Mouse (Mus musculus): ENCODE measurements around the gene Eif4a1. TPM values are rescaled to one million over a fixed set of nuclear protein-coding genes. Genes with fewer than 3 reads are reported as not detected.
"Not testable (repeated sequence)": the region's sequence is repeated elsewhere in the genome, so short reads cannot be mapped to it uniquely, and the experiment has no call there.

The Eif4a1 gene
- polyA plus RNA-seq, 1 experiment = 781 TPM

- H3K4me1 ChIP-seq (ENCODE audit: control insufficient read depth, insufficient read depth, low read length) = peaks cover under 1% of the 10 kb centered on the region; the same call in 1 of the 2 replicates
- no peak for TF ChIP-seq CTCF (IDR thresholded peaks at IDR 0.05; ENCODE audit: borderline replicate concordance, insufficient read depth, low read length)
- no peak for TF ChIP-seq POLR2A (IDR thresholded peaks at IDR 0.05; ENCODE audit: low read depth, low read length)
- H3K27ac ChIP-seq (ENCODE audit: insufficient read depth, low read length) = no peak overlapping the region
- H3K4me3 ChIP-seq (ENCODE audit: insufficient read depth, low read length) = no peak overlapping the region
Measured at GRCm38 (mm10) chr11:69711082-69711481, 38.9 kb upstream of the Eif4a1 start.

GRCm38 (mm10) chr11:69710470-69710869 is 38.2 kb upstream of the Eif4a1 start:
- H3K4me3 ChIP-seq (ENCODE audit: insufficient read depth, low read length) = no peak overlapping the region
- H3K27ac ChIP-seq (ENCODE audit: insufficient read depth, low read length) = no peak overlapping the region
- TF ChIP-seq POLR2A (IDR thresholded peaks at IDR 0.05; ENCODE audit: low read depth, low read length) (no peak), CTCF (IDR thresholded peaks at IDR 0.05; ENCODE audit: borderline replicate concordance, insufficient read depth, low read length) (no peak)
- H3K4me1 ChIP-seq (ENCODE audit: control insufficient read depth, insufficient read depth, low read length) = no peaks in the 10 kb centered on the region

- no peaks in the 10 kb centered on the region for H3K4me1 ChIP-seq (ENCODE audit: control insufficient read depth, insufficient read depth, low read length)
- no peak overlapping the region for H3K27ac ChIP-seq (ENCODE audit: insufficient read depth, low read length)
- TF ChIP-seq POLR2A (IDR thresholded peaks at IDR 0.05; ENCODE audit: low read depth, low read length) = no peak
- no peak for TF ChIP-seq CTCF (IDR thresholded peaks at IDR 0.05; ENCODE audit: borderline replicate concordance, insufficient read depth, low read length)
- no peak overlapping the region for H3K4me3 ChIP-seq (ENCODE audit: insufficient read depth, low read length)
Measured at GRCm38 (mm10) chr11:69709554-69710446, 37.6 kb upstream of the Eif4a1 start.

GRCm38 (mm10) chr11:69708614-69709265 is 36.5 kb upstream of the Eif4a1 start:
- Histone ChIP-seq H3K4me1 (ENCODE audit: control insufficient read depth, insufficient read depth, low read length) (no peaks in the 10 kb centered on the region), H3K27ac (ENCODE audit: insufficient read depth, low read length) (no peak overlapping the region), H3K4me3 (ENCODE audit: insufficient read depth, low read length) (no peak overlapping the region)
- TF ChIP-seq POLR2A (IDR thresholded peaks at IDR 0.05; ENCODE audit: low read depth, low read length) (no peak), CTCF (IDR thresholded peaks at IDR 0.05; ENCODE audit: borderline replicate concordance, insufficient read depth, low read length) (no peak)

GRCm38 (mm10) chr11:69707873-69708381 is 35.7 kb upstream of the Eif4a1 start:
- no peaks in the 10 kb centered on the region for H3K4me1 ChIP-seq (ENCODE audit: control insufficient read depth, insufficient read depth, low read length)
- no peak overlapping the region for H3K27ac ChIP-seq (ENCODE audit: insufficient read depth, low read length)
- TF ChIP-seq POLR2A (IDR thresholded peaks at IDR 0.05; ENCODE audit: low read depth, low read length) (no peak), CTCF (IDR thresholded peaks at IDR 0.05; ENCODE audit: borderline replicate concordance, insufficient read depth, low read length) (no peak)
- H3K4me3 ChIP-seq (ENCODE audit: insufficient read depth, low read length) = no peak overlapping the region

DNA sequence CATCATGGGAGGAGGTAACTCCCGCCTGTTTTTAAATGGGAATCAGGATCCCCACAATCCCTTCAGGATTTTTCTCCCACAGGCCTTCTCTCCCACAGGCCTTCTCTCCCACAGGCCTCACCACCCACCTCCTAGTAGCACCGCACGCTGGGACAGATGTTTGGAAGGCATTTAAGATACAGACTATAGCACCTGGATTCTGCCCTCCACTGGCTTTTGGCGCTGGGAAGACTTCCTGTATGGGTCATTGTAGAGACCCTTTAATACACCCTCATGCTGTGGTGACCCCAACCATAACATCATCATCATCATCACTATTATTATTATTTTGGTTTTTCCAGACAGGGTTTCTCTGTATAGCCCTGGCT is 35.2 kb upstream of the Eif4a1 start:
- TF ChIP-seq POLR2A (IDR thresholded peaks at IDR 0.05; ENCODE audit: low read depth, low read length) = no peak
- TF ChIP-seq CTCF (IDR thresholded peaks at IDR 0.05; ENCODE audit: borderline replicate concordance, insufficient read depth, low read length) = no peak
- Histone ChIP-seq H3K4me1 (ENCODE audit: control insufficient read depth, insufficient read depth, low read length) (no peaks in the 10 kb centered on the region), H3K4me3 (ENCODE audit: insufficient read depth, low read length) (no peak overlapping the region), H3K27ac (ENCODE audit: insufficient read depth, low read length) (no peak overlapping the region)

DNA sequence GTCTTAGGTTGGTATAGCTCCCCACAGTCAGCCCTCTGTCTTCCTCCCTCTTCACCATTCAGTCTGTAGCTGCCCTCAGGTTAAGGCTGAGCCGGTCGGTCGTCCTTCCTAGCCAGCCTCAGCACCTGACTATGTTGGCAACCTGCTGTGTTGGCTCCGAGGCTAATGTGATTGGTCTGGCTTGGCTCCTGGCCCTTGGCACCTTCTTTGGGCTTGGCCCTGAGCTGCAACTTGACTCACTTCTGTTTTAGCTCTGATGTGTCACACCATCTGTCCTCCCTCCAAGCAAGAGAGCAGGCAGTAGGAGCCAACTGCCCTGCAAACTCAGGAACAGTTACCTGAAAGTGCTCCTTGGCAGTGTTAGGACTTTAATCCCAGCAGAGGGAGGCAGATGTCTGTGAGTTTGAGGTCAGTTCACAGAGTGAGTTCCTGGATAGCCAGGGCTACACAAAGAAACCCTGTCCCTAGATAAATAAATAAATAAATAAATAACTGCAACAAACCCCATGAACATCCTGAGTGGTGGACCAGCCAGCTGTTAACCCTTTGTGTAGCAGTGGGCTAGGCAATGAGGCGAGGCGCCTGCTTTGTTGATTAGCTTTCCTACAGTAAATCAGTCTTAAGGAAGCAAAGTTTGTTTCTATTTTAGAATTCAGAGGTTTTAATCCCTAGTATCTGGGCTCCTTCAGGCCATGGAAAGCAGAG is 34.7 kb upstream of the Eif4a1 start:
- H3K4me1 ChIP-seq (ENCODE audit: control insufficient read depth, insufficient read depth, low read length) = no peaks in the 10 kb centered on the region
- TF ChIP-seq CTCF (IDR thresholded peaks at IDR 0.05; ENCODE audit: borderline replicate concordance, insufficient read depth, low read length) (no peak), POLR2A (IDR thresholded peaks at IDR 0.05; ENCODE audit: low read depth, low read length) (no peak)
- no peak overlapping the region for H3K4me3 ChIP-seq (ENCODE audit: insufficient read depth, low read length)
- no peak overlapping the region for H3K27ac ChIP-seq (ENCODE audit: insufficient read depth, low read length)

DNA sequence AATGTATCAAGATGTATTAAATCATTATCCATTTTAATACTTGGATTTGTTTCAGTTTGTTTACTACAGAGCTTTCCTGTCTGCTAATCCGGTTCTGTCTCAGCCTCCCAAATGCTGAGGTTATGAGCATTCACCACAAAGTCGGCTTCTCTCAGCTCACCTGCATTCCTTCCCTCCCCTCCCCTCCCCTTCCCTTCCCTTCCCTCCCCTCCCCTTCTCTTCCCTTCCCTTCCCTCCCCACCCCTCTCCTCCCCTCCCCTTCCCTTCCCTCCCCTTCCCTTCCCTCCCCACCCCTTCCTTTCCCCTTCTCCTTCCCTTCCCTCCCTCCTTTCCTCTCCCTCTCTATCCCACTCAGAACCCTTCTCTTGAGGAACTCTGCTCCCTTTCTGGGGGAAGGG is 32.4 kb upstream of the Eif4a1 start:
- Histone ChIP-seq H3K4me3 (ENCODE audit: insufficient read depth, low read length) (no peak overlapping the region), H3K4me1 (ENCODE audit: control insufficient read depth, insufficient read depth, low read length) (no peaks in the 10 kb centered on the region), H3K27ac (ENCODE audit: insufficient read depth, low read length) (no peak overlapping the region)
- TF ChIP-seq CTCF (IDR thresholded peaks at IDR 0.05; ENCODE audit: borderline replicate concordance, insufficient read depth, low read length) (no peak), POLR2A (IDR thresholded peaks at IDR 0.05; ENCODE audit: low read depth, low read length) (no peak)

DNA sequence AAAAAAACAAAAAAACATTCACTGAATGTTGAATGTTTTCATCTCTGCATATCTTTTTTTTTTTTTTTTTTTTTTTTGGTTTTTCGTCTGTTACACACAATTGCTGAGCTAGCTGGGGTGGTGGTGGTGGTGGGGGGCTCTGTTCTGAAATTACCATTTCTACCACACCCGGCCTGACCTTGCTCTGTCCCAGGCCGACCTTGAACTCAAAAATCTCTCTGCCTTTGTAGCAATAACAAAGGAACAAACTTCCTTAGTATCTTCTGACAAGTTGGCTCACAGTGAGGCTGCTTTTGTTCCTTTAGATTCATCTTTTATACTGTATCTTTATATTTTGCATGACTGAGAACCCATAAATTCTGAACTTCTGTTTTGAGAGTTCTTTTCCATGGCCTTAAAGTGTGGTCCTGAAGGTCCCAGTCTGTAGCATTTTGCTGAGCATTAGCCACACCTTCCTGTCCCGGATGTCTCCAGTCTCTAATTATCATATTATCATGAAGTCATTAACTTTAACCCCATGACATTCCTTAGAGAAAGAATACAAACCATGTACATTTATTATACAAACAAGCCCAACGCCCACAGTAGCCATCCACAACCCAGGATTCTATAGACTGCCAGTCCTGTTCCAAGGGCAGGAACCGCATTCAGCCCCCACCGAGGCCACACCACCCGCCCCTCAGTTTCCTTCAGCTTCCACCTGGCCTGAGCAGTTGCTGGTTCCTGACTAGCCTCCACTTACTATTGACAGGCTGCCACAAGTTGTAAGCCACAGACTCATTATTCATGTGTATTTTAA is 31.8 kb upstream of the Eif4a1 start:
- no peak overlapping the region for H3K4me3 ChIP-seq (ENCODE audit: insufficient read depth, low read length)
- H3K4me1 ChIP-seq (ENCODE audit: control insufficient read depth, insufficient read depth, low read length) = no peaks in the 10 kb centered on the region
- no peak overlapping the region for H3K27ac ChIP-seq (ENCODE audit: insufficient read depth, low read length)
- TF ChIP-seq CTCF (IDR thresholded peaks at IDR 0.05; ENCODE audit: borderline replicate concordance, insufficient read depth, low read length) (no peak), POLR2A (IDR thresholded peaks at IDR 0.05; ENCODE audit: low read depth, low read length) (no peak)

DNA sequence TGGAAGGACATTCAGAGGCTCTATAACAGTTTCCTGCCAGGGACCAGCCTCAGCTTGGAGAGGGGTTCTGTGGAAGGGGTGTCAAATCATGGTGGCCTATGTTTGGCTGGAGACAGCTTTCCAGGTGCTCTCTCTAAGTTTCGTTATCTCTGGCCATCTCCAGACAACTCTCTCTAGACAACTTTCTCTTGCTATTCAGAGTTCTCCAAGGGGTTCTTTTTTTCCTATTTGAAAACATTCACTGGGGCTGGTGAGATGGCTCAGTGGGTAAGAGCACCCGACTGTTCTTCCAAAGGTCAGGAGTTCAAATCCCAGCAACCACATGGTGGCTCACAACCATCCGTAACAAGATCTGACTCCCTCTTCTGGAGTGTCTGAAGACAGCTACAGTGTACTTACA is 31.2 kb upstream of the Eif4a1 start:
- H3K4me3 ChIP-seq (ENCODE audit: insufficient read depth, low read length); H3K27ac ChIP-seq (ENCODE audit: insufficient read depth, low read length); H3K4me1 ChIP-seq (ENCODE audit: control insufficient read depth, insufficient read depth, low read length): not testable (repeated sequence)

DNA sequence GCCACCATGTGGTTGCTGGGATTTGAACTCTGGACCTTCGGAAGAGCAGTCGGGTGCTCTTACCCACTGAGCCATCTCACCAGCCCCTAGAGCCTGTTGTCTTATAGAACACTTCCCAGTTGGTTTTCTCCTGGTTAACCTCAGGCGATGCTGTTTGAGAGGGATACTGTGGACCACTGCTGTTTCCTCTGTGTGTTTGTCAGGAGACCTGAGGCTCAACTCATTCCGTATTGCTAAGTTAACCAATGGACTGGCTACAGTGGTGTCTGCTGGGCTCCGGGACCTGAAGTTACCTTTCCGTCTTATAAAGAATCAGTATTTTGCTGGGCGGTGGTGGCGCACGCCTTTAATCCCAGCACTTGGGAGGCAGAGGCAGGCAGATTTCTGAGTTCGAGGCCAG is 30.7 kb upstream of the Eif4a1 start:
- H3K4me3 ChIP-seq (ENCODE audit: insufficient read depth, low read length); H3K27ac ChIP-seq (ENCODE audit: insufficient read depth, low read length); H3K4me1 ChIP-seq (ENCODE audit: control insufficient read depth, insufficient read depth, low read length): not testable (repeated sequence)

Measured in embryonic fibroblast, embryonic 13.5 days (primary cell).